Mouse (Mus musculus) 3134 (cell line): ENCODE results near the gene Zfp934.
"Not testable (repeated sequence)": the region's sequence is repeated elsewhere in the genome, so short reads cannot be mapped to it uniquely, and the experiment has no call there.

Experiments
- DNase-seq: peaks from one replicate; pipeline ENCODE4 v3.0.0-alpha.2; 2011; ENCODE audit warnings: low spot score; ENCODE audit not compliant: insufficient read length; ENCODE audit errors: extremely low read depth

Gene Zfp934

DNA sequence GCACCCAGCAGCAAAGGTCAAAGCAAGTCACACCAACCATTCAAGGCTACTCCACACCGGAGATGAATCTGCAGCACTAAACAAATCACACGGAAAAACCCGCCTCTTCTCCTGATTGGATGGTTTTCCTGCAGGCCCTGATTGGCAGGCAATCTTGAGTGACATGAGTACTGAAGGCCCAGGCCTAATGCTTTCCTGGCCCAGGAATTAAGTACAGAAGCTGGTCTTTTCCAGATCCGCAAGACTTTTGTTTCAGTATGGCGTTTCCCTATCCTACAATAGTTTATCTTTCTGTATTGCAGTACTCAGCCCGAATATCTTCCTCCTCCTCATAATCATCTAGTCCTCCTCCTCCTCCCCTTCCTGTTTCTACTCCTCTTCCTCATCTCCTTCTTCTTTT lies at the start of gene Zfp934:
Gene Zfp934 (minus strand): TSS at position 101 of the 400 bp plus-strand sequence.
- DNase-seq = peak; percentile 3

DNA sequence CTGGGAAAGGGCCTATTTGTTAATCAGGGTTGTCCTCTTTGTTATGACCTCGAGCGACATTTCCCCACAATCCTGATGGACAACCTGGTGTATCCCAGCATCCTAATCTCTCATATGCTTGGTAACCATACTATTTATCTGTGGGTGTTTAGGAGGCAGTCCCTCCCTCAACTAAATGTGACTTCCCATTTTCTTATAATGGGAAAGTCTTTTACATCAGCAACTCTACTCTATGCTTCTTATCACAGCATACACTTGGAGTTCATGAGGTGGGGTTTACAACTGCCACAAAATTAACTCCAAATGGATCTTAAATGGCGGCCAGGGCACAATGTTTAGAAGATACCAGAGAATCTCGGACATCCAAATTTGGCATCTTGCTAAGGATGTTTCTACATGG lies 46.5 kb upstream of the Zfp934 start:
- not testable (repeated sequence) for DNase-seq

GRCm38 (mm10) chr13:62561696-62562095 lies 9.3 kb downstream of the Zfp934 start:
- not testable (repeated sequence) for DNase-seq

DNA sequence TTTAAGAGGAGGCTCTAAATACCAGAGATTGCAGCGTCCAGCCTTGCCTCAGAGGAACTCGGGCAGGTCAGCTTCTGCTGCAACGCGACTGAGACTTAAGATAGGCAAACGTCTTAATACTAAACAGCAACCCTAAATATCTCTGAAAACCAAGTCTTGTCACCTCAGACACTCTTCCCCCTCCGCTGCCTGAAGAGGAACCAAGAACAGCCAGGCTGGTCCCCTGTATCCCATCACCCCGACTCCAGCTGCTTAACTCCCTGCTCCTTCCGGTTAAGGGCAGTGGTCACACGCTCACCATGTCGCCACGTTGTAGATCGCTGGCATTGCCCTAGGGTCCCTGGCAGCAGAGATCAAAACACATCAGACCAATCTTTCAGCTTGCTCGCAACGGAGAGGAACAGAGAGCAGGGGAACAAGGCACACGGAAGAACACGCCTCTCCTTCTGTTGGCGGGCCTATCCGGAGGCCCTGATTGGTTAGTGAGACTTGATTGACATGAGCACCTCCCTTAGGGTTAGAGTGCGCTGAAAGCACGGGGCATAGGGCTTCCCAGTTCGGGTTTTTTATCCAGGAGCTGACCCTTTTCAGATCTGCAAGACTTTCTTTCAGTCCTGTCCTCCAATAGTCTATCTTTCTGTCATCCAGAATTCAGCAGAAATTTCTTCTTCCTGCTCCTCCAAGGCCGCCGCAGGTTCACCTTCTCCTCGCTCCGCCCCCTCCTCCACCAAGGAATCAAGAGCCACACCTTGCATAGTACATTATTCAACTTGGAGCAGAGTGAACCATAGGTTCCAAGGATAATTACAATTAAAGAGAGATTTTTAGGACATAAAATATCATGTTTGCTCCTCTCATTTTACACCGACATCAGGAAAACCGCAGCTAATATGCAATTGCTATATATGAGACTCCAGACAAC lies 12.5 kb downstream of the Zfp934 start, which contains the start of gene Zfp935:
Gene Zfp935 (minus strand): TSS at position 323 of the 922 bp plus-strand sequence.
- peak; percentile 45 for DNase-seq

GRCm38 (mm10) chr13:62530129-62530528 lies 40.9 kb downstream of the Zfp934 start:
- DNase-seq = not testable (repeated sequence)

DNA sequence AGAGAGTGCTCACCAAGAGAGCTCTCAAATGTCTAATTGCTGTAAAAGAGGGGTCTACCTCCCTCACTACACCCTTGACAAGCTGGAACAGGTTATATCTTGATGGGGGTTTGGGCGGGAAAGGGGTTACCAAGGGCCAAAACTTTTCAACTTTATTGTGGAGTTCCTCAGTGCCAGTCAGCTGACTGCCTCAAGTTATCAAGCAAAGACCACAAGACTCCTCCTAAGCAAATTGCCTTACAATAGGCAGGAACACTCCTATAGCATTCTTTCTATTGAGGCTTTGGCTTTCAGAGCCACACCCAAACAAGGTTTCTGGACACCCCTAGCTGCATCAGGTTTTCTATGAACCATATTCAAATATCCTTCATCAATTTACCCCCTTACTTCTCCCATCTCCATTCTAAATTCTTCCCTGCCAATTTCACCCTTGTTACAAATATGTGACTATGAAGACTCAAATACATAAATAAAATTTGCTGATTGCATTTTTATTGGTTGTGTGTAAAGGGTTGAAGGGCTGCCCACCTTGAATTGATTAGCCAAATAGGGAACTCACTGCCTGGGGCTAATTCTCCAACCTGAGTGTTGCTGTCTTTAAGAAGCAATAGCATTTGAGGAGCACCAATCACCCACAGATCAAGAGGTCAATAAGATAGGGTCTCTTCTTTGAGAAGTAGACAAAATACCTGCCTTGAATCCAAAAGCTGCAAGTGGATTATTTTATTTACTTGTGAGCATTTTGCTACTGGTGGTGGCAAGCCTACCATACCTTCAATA lies 60.2 kb downstream of the Zfp934 start:
- not testable (repeated sequence) for DNase-seq

GRCm38 (mm10) chr13:62472661-62473060 lies 98.3 kb downstream of the Zfp934 start:
- DNase-seq = not testable (repeated sequence)

DNA sequence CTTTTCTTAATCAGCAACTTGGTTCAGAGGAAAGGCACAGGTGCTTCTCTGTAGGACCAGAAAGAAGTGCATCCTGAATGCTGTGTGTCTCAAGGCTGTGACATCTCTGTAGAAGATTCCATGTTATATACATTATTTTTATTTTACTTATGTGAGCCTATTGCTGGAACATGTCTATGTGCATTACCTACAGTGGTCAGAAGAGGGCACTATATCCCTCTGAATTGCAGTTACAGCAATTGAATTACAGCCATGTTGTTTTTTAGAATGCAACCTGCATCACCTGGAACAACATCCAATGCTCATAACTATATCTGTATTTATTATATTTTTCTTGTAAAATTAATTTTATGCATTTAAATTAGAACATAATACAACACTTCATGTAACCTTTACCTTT lies 101.1 kb downstream of the Zfp934 start:
- peak; percentile 9 for DNase-seq

- peak; percentile 75 for DNase-seq
Measured at GRCm38 (mm10) chr13:62466424-62467334, 104.3 kb downstream of the Zfp934 start, which contains the start of gene Gm49359. Gene Gm49359 (minus strand): TSS chr13:62466832.
